Mouse (Mus musculus) CH12.LX (cell line): Measurements from ENCODE around the gene Zfpm1. TPM values are rescaled to one million over a fixed set of nuclear protein-coding genes. Genes with fewer than 3 reads are reported as not detected.

Experiments used
- DNase-seq: peaks from one replicate; pipeline ENCODE4 v3.0.0-alpha.2; 2013; ENCODE audit errors: extremely low read depth
- H3K27ac ChIP-seq: 2 replicates; pipeline ENCODE4 v1.5.1; 2012; ENCODE audit warnings: low read depth, mild to moderate bottlenecking, control low read depth, moderate library complexity; ENCODE audit not compliant: insufficient read depth
- H3K27me3 ChIP-seq: replicated peaks from 2 replicates; pipeline ENCODE3; 2012; ENCODE audit warnings: inconsistent platforms
- H3K36me3 ChIP-seq, 2 experiments: replicated peaks in 1 of 2; 2 replicates each; pipeline versions ENCODE3 to v1.6.1; 2012; ENCODE audit warnings: inconsistent platforms in 1 of 2, low read length in 1 of 2, mild to moderate bottlenecking in 1 of 2, mixed read lengths in 1 of 2, moderate library complexity in 1 of 2; ENCODE audit not compliant: control insufficient read depth in 1 of 2, insufficient read depth in 1 of 2
- H3K4me1 ChIP-seq, 2 experiments: 2 replicates each; pipeline ENCODE4 v1.6.1; 2012; ENCODE audit warnings: inconsistent platforms in 1 of 2, moderate library complexity in 1 of 2; ENCODE audit not compliant: insufficient read depth in 2 of 2, control insufficient read depth in 1 of 2
- H3K4me2 ChIP-seq: 2 replicates; pipeline ENCODE4 v1.6.1; 2012; ENCODE audit warnings: low read depth, mild to moderate bottlenecking, control low read depth; ENCODE audit not compliant: poor library complexity, insufficient read depth, severe bottlenecking
- H3K4me3 ChIP-seq, 3 experiments: fragments of 150-350 bp in 1 of 3; sonication (generic) in 1 of 3; replicated peaks in 1 of 3; 2 replicates each; pipeline versions ENCODE3 to v1.5.1; 2011 to 2012; ENCODE audit warnings: low read depth in 2 of 3, low read length in 2 of 3, mild to moderate bottlenecking in 2 of 3, moderate library complexity in 2 of 3, control low read depth in 1 of 3, improper control_type of control experiment in 1 of 3, inconsistent platforms in 1 of 3, mixed read lengths in 1 of 3; ENCODE audit not compliant: poor library complexity in 1 of 3
- H3K79me2 ChIP-seq: replicated peaks from 2 replicates; pipeline ENCODE4 v1.6.1; 2012; ENCODE audit warnings: mild to moderate bottlenecking, moderate library complexity; ENCODE audit not compliant: control insufficient read depth, poor library complexity, insufficient read depth, severe bottlenecking; ENCODE audit errors: extremely low read depth
- H3K9ac ChIP-seq: 2 replicates; pipeline ENCODE4 v1.6.1; 2012; ENCODE audit warnings: low read depth, mild to moderate bottlenecking, control low read depth, moderate library complexity; ENCODE audit not compliant: insufficient read depth
- H3K9me3 ChIP-seq: replicated peaks from 2 replicates; pipeline ENCODE3; 2012; ENCODE audit warnings: low read length, inconsistent platforms, mixed read lengths
- BHLHE40 ChIP-seq: IDR thresholded peaks from 2 replicates; pipeline ENCODE4 v1.6.1; 2011; ENCODE audit warnings: mild to moderate bottlenecking, low read depth, low read length, improper control_type of control experiment
- CHD1 ChIP-seq: IDR thresholded peaks from 2 replicates; pipeline ENCODE4 v1.6.1; 2012; ENCODE audit warnings: low read depth, low read length, improper control_type of control experiment, inconsistent platforms
- CTCF ChIP-seq, 2 experiments: IDR thresholded peaks in 1 of 2; conservative IDR thresholded peaks in 1 of 2; 2 replicates each; pipeline ENCODE4 v1.5.1; 2011 to 2012; ENCODE audit warnings: low read depth in 2 of 2, low read length in 2 of 2, improper control_type of control experiment in 1 of 2, inconsistent platforms in 1 of 2, mild to moderate bottlenecking in 1 of 2, moderate library complexity in 1 of 2
- E2F4 ChIP-seq: IDR thresholded peaks from 2 replicates; pipeline ENCODE4 v1.6.1; 2011; ENCODE audit warnings: low read depth, low read length, improper control_type of control experiment; ENCODE audit not compliant: insufficient replicate concordance
- ELF1 ChIP-seq: IDR thresholded peaks from 2 replicates; pipeline ENCODE4 v1.6.1; 2014; ENCODE audit warnings: low read depth, mild to moderate bottlenecking, inconsistent platforms, low read length, improper control_type of control experiment
- ETS1 ChIP-seq: conservative IDR thresholded peaks from 2 replicates; pipeline ENCODE4 v1.6.1; 2012; ENCODE audit warnings: low read depth, mild to moderate bottlenecking, inconsistent platforms, low read length, improper control_type of control experiment, moderate library complexity
- GABPA ChIP-seq: IDR thresholded peaks from 2 replicates; pipeline ENCODE4 v1.6.1; 2012; ENCODE audit warnings: low read depth, low read length, improper control_type of control experiment, inconsistent platforms; ENCODE audit not compliant: insufficient replicate concordance
- MAFK ChIP-seq: IDR thresholded peaks from 2 replicates; pipeline ENCODE4 v1.6.1; 2011; ENCODE audit warnings: low read length, improper control_type of control experiment; ENCODE audit not compliant: insufficient replicate concordance
- MAX ChIP-seq: IDR thresholded peaks from 2 replicates; pipeline ENCODE4 v1.6.1; 2011; ENCODE audit warnings: low read length, improper control_type of control experiment
- MAZ ChIP-seq: IDR thresholded peaks from 2 replicates; pipeline ENCODE4 v1.6.1; 2012; ENCODE audit warnings: low read depth, mild to moderate bottlenecking, inconsistent platforms, low read length, improper control_type of control experiment, moderate library complexity
- MEF2A ChIP-seq: IDR thresholded peaks from 2 replicates; pipeline ENCODE4 v1.6.1; 2014; ENCODE audit warnings: low read depth, mild to moderate bottlenecking, inconsistent platforms, low read length, improper control_type of control experiment, borderline replicate concordance
- NELFE ChIP-seq: IDR thresholded peaks from 2 replicates; pipeline ENCODE4 v1.6.1; 2011; ENCODE audit warnings: low read depth, low read length, improper control_type of control experiment
- POLR2A ChIP-seq: IDR thresholded peaks from 2 replicates; pipeline ENCODE4 v1.6.1; 2011; ENCODE audit warnings: low read depth, mild to moderate bottlenecking, improper control_type of control experiment, low read length
- POLR2AphosphoS2 ChIP-seq: IDR thresholded peaks from 2 replicates; pipeline ENCODE4 v1.6.1; 2011; ENCODE audit warnings: low read depth, low read length, improper control_type of control experiment
- RCOR1 ChIP-seq: conservative IDR thresholded peaks from 2 replicates; pipeline ENCODE4 v1.6.1; 2012; ENCODE audit warnings: low read depth, mild to moderate bottlenecking, inconsistent platforms, low read length, improper control_type of control experiment
- TBP ChIP-seq: conservative IDR thresholded peaks from 2 replicates; pipeline ENCODE4 v1.6.1; 2011; ENCODE audit warnings: low read depth, low read length, improper control_type of control experiment
- TCF12 ChIP-seq: IDR thresholded peaks from 2 replicates; pipeline ENCODE4 v1.6.1; 2014; ENCODE audit warnings: low read depth, mild to moderate bottlenecking, inconsistent platforms, low read length, improper control_type of control experiment
- ZMIZ1 ChIP-seq: IDR thresholded peaks from 2 replicates; pipeline ENCODE4 v1.6.1; 2012; ENCODE audit warnings: low read depth, mild to moderate bottlenecking, inconsistent platforms, low read length, improper control_type of control experiment
- ZNF384 ChIP-seq: IDR thresholded peaks from 2 replicates; pipeline ENCODE4 v1.6.1; 2012; ENCODE audit warnings: low read depth, low read length, improper control_type of control experiment, inconsistent platforms
- dilution Hi-C: fragments of 300-500 bp; cut with MboI; formaldehyde crosslinking; loops from 2 replicates; pipeline ENCODE4 v1.14.3; 2020; ENCODE audit warnings: low sequenced_read_pairs; ENCODE audit not compliant: extremely low pct_unique_long_range_greater_than_20kb, extremely low pct_ligation_motif_present
- in situ Hi-C: fragments of 300-500 bp; cut with MboI; formaldehyde crosslinking; loops from 3 replicates; pipeline ENCODE4 v1.14.3; 2019; ENCODE audit warnings: low sequenced_read_pairs, low pct_ligation_motif_present, low pct_unique_long_range_greater_than_20kb, mixed read lengths
- polyA plus RNA-seq: library from polyadenylated mRNA; unstranded; fragments of >175 nt; gene quantifications from 2 replicates; pipeline ENCODE4 v1.2.1, GENCODE M21; 2012; ENCODE audit warnings: low read depth; ENCODE audit not compliant: insufficient read length
- total RNA-seq, 2 experiments: library from RNA; depleted of rRNA; stranded (reverse); fragments of 300-350 nt in 1 of 2; fragments of >200 nt in 1 of 2; gene quantifications; 2 replicates each; pipeline ENCODE4 v1.2.3; 2012 to 2014

Gene Zfpm1
- total and polyA plus RNA-seq, 3 experiments, result 11.0 to 63.5 (median 30.1) TPM

DNA sequence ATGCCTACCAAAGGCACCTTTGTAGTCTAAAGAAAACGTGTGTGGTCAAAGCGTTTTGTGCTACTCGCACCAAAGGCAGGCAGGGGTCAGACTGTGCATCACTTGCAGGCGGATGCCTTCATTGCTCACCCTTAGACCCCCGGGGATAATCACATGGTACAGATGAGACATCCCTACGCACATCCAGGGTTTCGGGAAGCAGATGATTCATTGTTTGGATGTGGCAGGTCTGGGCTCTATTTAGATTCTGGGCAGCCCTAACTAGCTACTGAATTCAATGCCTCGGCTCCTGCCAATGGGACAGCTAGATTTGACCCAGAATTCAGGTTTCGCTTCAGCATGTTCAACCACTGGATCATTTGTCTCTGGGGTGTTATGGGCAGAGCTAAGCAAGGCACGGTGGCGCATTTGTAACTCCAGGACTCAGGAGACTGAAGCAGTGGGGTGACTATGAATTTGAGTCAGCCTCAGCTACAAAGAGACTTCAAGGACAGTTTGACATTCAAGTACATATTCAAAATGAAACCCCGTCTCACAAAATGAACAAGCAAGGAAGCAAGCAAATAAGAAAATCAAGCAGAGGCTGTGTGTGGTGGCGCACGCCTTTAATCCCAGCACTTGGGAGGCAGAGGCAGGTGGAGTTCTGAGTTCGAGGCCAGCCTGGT is 77.3 kb downstream of the Zfpm1 start (continued):
- TF ChIP-seq ETS1 (peak; percentile 78), BHLHE40 (peak; percentile 93), TBP (peak; percentile 91), E2F4 (no peak), ELF1 (no peak), ZNF384 (no peak), POLR2A (no peak), MAX (0 out of 2 replicates have a peak, but pooled peaks have one; percentile 24), TCF12 (peak; percentile 85), POLR2AphosphoS2 (no peak), RCOR1 (peak; percentile 10; the same call in 1 of the 2 replicates), GABPA (no peak), MEF2A (peak; percentile 74), CHD1 (no peak), CTCF (conservative IDR thresholded peaks at IDR 0.05 in 1 of 2, IDR thresholded peaks at IDR 0.05 in 1 of 2; ENCODE audit: low read depth in 2 of 2, low read length in 2 of 2) (peak in 1 of 2 experiments; percentile 3; a peak in 1 of 4 replicates), MAZ (no peak), NELFE (no peak)

DNA sequence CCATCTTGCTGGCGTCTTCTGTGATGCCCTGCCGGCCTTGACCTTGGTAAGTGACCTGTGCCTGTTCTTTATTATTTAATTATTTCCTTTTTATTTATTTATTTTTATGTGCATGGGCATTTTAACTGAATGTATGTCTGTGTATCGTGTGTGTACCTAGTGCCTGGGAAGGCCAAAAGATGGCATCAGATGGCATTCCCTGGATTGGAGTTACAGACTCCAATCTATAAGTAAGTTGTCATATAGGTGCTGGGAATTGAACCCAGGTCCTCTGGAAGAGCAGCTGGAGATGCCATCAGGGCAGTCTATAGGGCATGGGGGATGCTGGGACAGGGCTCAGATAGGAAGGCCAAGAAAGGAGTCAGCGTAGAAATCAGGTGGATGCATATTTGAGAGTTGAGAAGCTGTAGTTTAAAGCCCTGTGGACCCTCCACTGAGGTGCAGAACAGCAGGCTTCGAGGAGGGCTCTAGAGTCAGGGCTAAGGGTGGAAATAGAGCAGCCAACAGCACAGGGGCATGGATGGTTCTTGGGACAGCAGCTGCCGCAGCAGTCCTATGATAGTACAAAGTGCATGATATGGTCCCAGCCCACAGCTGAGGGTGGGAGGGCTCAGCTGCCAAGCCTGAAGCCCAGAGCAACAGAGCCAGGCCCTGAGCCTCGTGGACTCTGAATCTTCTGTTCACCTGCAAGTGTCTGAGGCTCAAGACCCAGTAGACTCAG is 78.9 kb downstream of the Zfpm1 start, which contains the start of gene Trhr2:
TSS of gene Trhr2 (minus strand) at position 51 of the 721 bp plus-strand sequence.
- Histone ChIP-seq H3K9me3 (peaks cover 5% of the 10 kb centered on the region), H3K4me3 (no peak within 1 kb of the TSS), H3K79me2 (no peaks in the 10 kb centered on the region), H3K36me3 (peaks cover 0 to 6% of the 10 kb centered on the region in 2 experiments), H3K27ac (no peak within 1 kb of the TSS), H3K9ac (no peak within 1 kb of the TSS), H3K4me1 (peaks cover 15 to 22% of the 10 kb centered on the region in 2 experiments), H3K27me3 (no peaks in the 10 kb centered on the region), H3K4me2 (no peak within 1 kb of the TSS; the same call in 1 of the 2 replicates)
- in situ Hi-C loops, result no loop called here
- DNase-seq, result no peak
- TF ChIP-seq MAFK, result no peak
- TF ChIP-seq ZMIZ1, result no peak
- TF ChIP-seq ELF1, result no peak
- TF ChIP-seq POLR2AphosphoS2, result no peak
- dilution Hi-C loops, result no loop called here
